Mouse (Mus musculus): Measurements from ENCODE around the gene Abcg4. TPM values are rescaled to one million over a fixed set of nuclear protein-coding genes. Genes with fewer than 3 reads are reported as not detected.

The Abcg4 gene
- total RNA-seq, 2 experiments from 2014 or later = 1.5 TPM

- no peak for DNase-seq (ENCODE audit: low spot score in 2 of 2)
Measured at GRCm38 (mm10) chr9:44286256-44286850, 2.1 kb downstream of the Abcg4 start.

GRCm38 (mm10) chr9:44283183-44283582 is 5.2 kb downstream of the Abcg4 start:
- DNase-seq (ENCODE audit: low spot score in 2 of 2) = no peak

- DNase-seq (ENCODE audit: low spot score in 2 of 2) = no peak
Measured at GRCm38 (mm10) chr9:44269973-44270372, 18.4 kb downstream of the Abcg4 start.

- DNase-seq (ENCODE audit: low spot score in 2 of 2) = no peak
Measured at GRCm38 (mm10) chr9:44269077-44269476, 19.3 kb downstream of the Abcg4 start.

- no peak for DNase-seq (ENCODE audit: low spot score in 2 of 2)
Measured at GRCm38 (mm10) chr9:44268432-44268831, 20.0 kb downstream of the Abcg4 start, which contains the start of gene Nlrx1. TSS of gene Nlrx1 (minus strand) at chr9:44268599.

GRCm38 (mm10) chr9:44268027-44268360 is 20.4 kb downstream of the Abcg4 start:
- DNase-seq (ENCODE audit: low spot score in 2 of 2) = peak; percentile 92 to 93

- DNase-seq (ENCODE audit: low spot score in 2 of 2) = peak in 1 of 2 experiments; percentile 51
Measured at GRCm38 (mm10) chr9:44267319-44268026, 20.9 kb downstream of the Abcg4 start.

- DNase-seq (ENCODE audit: low spot score in 2 of 2) = no peak
Measured at GRCm38 (mm10) chr9:44266478-44267226, 21.8 kb downstream of the Abcg4 start.

- no peak for DNase-seq (ENCODE audit: low spot score in 2 of 2)
Measured at GRCm38 (mm10) chr9:44261388-44261787, 27.0 kb downstream of the Abcg4 start.

- no peak for DNase-seq (ENCODE audit: low spot score in 2 of 2)
Measured at GRCm38 (mm10) chr9:44259014-44259413, 29.4 kb downstream of the Abcg4 start.

- no peak for DNase-seq (ENCODE audit: low spot score in 2 of 2)
Measured at GRCm38 (mm10) chr9:44256213-44256612, 32.2 kb downstream of the Abcg4 start.

- no peak for DNase-seq (ENCODE audit: low spot score in 2 of 2)
Measured at GRCm38 (mm10) chr9:44255136-44255521, 33.3 kb downstream of the Abcg4 start.

GRCm38 (mm10) chr9:44254508-44255135 is 33.8 kb downstream of the Abcg4 start:
- no peak for DNase-seq (ENCODE audit: low spot score in 2 of 2)

GRCm38 (mm10) chr9:44253441-44253840 is 35.0 kb downstream of the Abcg4 start:
- no peak for DNase-seq (ENCODE audit: low spot score in 2 of 2)

GRCm38 (mm10) chr9:44251314-44251713 is 37.1 kb downstream of the Abcg4 start, which contains the start of gene Pdzd3:
TSS of gene Pdzd3 (minus strand) at chr9:44251471.
- DNase-seq (ENCODE audit: low spot score in 2 of 2) = no peak

- DNase-seq (ENCODE audit: low spot score in 2 of 2) = no peak
Measured at GRCm38 (mm10) chr9:44250445-44250844, 38.0 kb downstream of the Abcg4 start.

- peak in 1 of 2 experiments; percentile 53 for DNase-seq (ENCODE audit: low spot score in 2 of 2)
Measured at GRCm38 (mm10) chr9:44249181-44250146, 39.0 kb downstream of the Abcg4 start.

- no peak for DNase-seq (ENCODE audit: low spot score in 2 of 2)
Measured at GRCm38 (mm10) chr9:44247907-44248306, 40.5 kb downstream of the Abcg4 start.

GRCm38 (mm10) chr9:44243621-44244020 is 44.8 kb downstream of the Abcg4 start:
- no peak for DNase-seq (ENCODE audit: low spot score in 2 of 2)

GRCm38 (mm10) chr9:44241418-44241817 is 47.0 kb downstream of the Abcg4 start:
- DNase-seq (ENCODE audit: low spot score in 2 of 2) = no peak

Measured in gastrocnemius, postnatal 4 days (tissue).